Mouse (Mus musculus) CH12.LX (cell line): ENCODE measurements around the gene Arhgef7.

Source experiments
- CTCF ChIP-seq, 2 experiments: IDR thresholded peaks in 1 of 2; conservative IDR thresholded peaks in 1 of 2; 2 replicates each; pipeline ENCODE4 v1.5.1; 2011 to 2012; ENCODE audit warnings: low read depth in 2 of 2, low read length in 2 of 2, improper control_type of control experiment in 1 of 2, inconsistent platforms in 1 of 2, mild to moderate bottlenecking in 1 of 2, moderate library complexity in 1 of 2
- ELF1 ChIP-seq: IDR thresholded peaks from 2 replicates; pipeline ENCODE4 v1.6.1; 2014; ENCODE audit warnings: low read depth, mild to moderate bottlenecking, inconsistent platforms, low read length, improper control_type of control experiment
- EP300 ChIP-seq: IDR thresholded peaks from 2 replicates; pipeline ENCODE4 v1.6.1; 2011; ENCODE audit warnings: low read length, improper control_type of control experiment
- ETS1 ChIP-seq: conservative IDR thresholded peaks from 2 replicates; pipeline ENCODE4 v1.6.1; 2012; ENCODE audit warnings: low read depth, mild to moderate bottlenecking, inconsistent platforms, low read length, improper control_type of control experiment, moderate library complexity
- HCFC1 ChIP-seq: IDR thresholded peaks from 2 replicates; pipeline ENCODE4 v1.6.1; 2012; ENCODE audit warnings: low read depth, mild to moderate bottlenecking, inconsistent platforms, low read length, improper control_type of control experiment
- KAT2A ChIP-seq: IDR thresholded peaks from 2 replicates; pipeline ENCODE4 v1.6.1; 2012; ENCODE audit warnings: low read length, improper control_type of control experiment, inconsistent platforms; ENCODE audit not compliant: insufficient replicate concordance
- MXI1 ChIP-seq: IDR thresholded peaks from 2 replicates; pipeline ENCODE4 v1.6.1; 2011; ENCODE audit warnings: mild to moderate bottlenecking, low read depth, low read length, improper control_type of control experiment
- POLR2A ChIP-seq: IDR thresholded peaks from 2 replicates; pipeline ENCODE4 v1.6.1; 2011; ENCODE audit warnings: low read depth, mild to moderate bottlenecking, improper control_type of control experiment, low read length
- SIN3A ChIP-seq: IDR thresholded peaks from 2 replicates; pipeline ENCODE4 v1.6.1; 2012; ENCODE audit warnings: low read length, improper control_type of control experiment, inconsistent platforms
- SMC3 ChIP-seq: IDR thresholded peaks from 2 replicates; pipeline ENCODE4 v1.6.1; 2011; ENCODE audit warnings: low read depth, low read length, improper control_type of control experiment
- ZKSCAN1 ChIP-seq: IDR thresholded peaks from 2 replicates; pipeline ENCODE4 v1.6.1; 2012; ENCODE audit warnings: low read depth, inconsistent platforms, low read length, improper control_type of control experiment, borderline replicate concordance

GRCm38 (mm10) chr8:11691761-11692160 is 35.8 kb upstream of the Arhgef7 start:
- TF ChIP-seq SIN3A (no peak), CTCF (conservative IDR thresholded peaks at IDR 0.05 in 1 of 2, IDR thresholded peaks at IDR 0.05 in 1 of 2; ENCODE audit: low read depth in 2 of 2, low read length in 2 of 2) (no peak), POLR2A (no peak), KAT2A (no peak), EP300 (no peak), ZKSCAN1 (no peak), ELF1 (no peak), ETS1 (no peak), SMC3 (no peak), MXI1 (no peak), HCFC1 (no peak)
